Mouse (Mus musculus): ENCODE results near the gene Lhfp.

DNA sequence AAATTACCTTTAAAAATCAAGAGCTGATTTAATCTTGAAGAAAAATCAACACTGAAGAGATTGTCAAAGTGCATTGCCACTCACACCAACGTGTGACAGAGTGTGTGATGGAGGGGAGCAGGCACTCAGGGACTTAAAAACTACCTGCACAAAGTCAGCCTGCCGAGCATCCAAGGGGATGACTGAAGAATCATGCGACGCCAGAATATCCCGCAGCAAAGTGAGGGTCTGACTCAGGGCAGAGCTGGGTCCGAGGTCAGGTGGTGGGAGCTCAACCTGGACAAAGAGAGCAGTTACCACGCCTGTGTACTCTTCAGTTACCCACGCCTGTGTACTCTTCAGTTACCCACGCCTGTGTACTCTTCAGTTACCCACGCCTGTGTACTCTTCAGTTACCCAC is 48.0 kb upstream of the Lhfp start:
- TF ChIP-seq USF1 (IDR thresholded peaks at IDR 0.05; ENCODE audit: low read depth) (no peak), MYOG (IDR thresholded peaks at IDR 0.05; ENCODE audit: control insufficient read depth in 1 of 3, insufficient read depth in 1 of 3, insufficient read length in 2 of 3, low read depth in 2 of 3) (no peak), POLR2A (IDR thresholded peaks at IDR 0.05; ENCODE audit: insufficient read length, low read depth) (no peak), CEBPB (IDR thresholded peaks at IDR 0.05; ENCODE audit: insufficient read depth, poor library complexity, severe bottlenecking) (no peak), TCF12 (IDR thresholded peaks at IDR 0.05; ENCODE audit: insufficient read depth, poor library complexity, severe bottlenecking) (no peak), MAX (IDR thresholded peaks at IDR 0.05; ENCODE audit: low read depth) (no peak), MYOD1 (IDR thresholded peaks at IDR 0.05; ENCODE audit: control insufficient read depth in 1 of 3, insufficient read length in 2 of 3, low read depth in 2 of 3) (no peak), E2F4 (IDR thresholded peaks at IDR 0.05; ENCODE audit: insufficient read depth) (no peak)

Measured in myocyte (in vitro differentiated cells).